Comparison of ENCODE assay signal across 10 mouse cellular contexts in the genomic region with DNA sequence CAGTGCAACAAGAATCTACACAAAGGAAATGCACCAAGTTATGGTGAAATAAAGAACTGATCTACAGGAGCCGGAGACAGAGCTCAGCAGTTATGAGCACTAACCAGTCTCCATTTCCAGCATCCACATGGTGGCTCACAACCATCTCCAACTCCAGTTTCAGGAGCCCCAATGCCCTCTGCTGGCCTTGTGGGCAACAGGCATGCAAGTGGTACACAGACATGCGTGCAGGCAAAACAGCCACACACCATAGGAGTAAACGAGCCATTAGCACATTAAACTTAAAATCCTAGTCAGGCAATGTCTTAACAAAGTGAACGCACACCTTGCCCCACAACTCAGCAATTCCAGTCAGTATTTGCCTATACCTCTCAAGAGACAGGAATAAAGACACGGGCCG. TPM values are rescaled to one million over a fixed set of nuclear protein-coding genes. Genes with fewer than 3 reads are reported as not detected.
DNase-seq lines count a peak whose midpoint lies in the region; ATAC-seq and TF ChIP-seq lines count a peak whose summit lies in the region.
"Had no signal": no experiment of that assay in that cellular context is flagged by ENCODE, and none has a peak within 500 bp of the region (broad histone marks: within the 10 kb centered on the region; RNA-seq: fewer than 3 reads in every experiment).

No protein-coding gene starts in this region.

- no peak overlapping the region for H3K4me2 ChIP-seq in intestine, postnatal 0 days (replicated peaks; ENCODE audit: low read depth)
- no peak overlapping the region for H3K4me2 ChIP-seq in intestine, embryonic 15.5 days (replicated peaks)
- no peak overlapping the region for H3K4me2 ChIP-seq in liver, postnatal 0 days (ENCODE audit: low read depth, low read length)
- H3K4me2 ChIP-seq in hindbrain, embryonic 14.5 days (replicated peaks) = no peak overlapping the region
- H3K4me2 ChIP-seq: embryonic facial prominence, embryonic 12.5 days; heart, embryonic 13.5 days had no signal

- TF ChIP-seq CTCF in intestine, postnatal 0 days (IDR thresholded peaks at IDR 0.05; ENCODE audit: low read depth) = peak; percentile 63
- TF ChIP-seq CTCF in liver, postnatal 0 days (IDR thresholded peaks at IDR 0.05; ENCODE audit: low read depth) = peak; percentile 58

- ATAC-seq in intestine, postnatal 0 days = no peak
- ATAC-seq in intestine, embryonic 15.5 days = no peak
- ATAC-seq in liver, postnatal 0 days = no peak
- no peak for ATAC-seq in hindbrain, embryonic 14.5 days (ENCODE audit: low FRiP score)

- peak; percentile 63 for DNase-seq in 416B (ENCODE audit: low read depth)
- no peak for DNase-seq in ES-E14 (ENCODE audit: low read depth, low spot score)
- DNase-seq in liver, postnatal 0 days = no peak
- DNase-seq in kidney, postnatal 25 days = no peak
- no peak for DNase-seq in right cerebral cortex, postnatal 14 days
- no peak for DNase-seq in hindbrain, embryonic 14.5 days (ENCODE audit: low spot score)

- no peaks in the 10 kb centered on the region for H3K9me3 ChIP-seq in intestine, postnatal 0 days (ENCODE audit: control insufficient read depth)
- no peaks in the 10 kb centered on the region for H3K9me3 ChIP-seq in intestine, embryonic 15.5 days
- H3K9me3 ChIP-seq in ES-E14 (ENCODE audit: control insufficient read depth, insufficient read depth, low read depth, low read length) = no peaks in the 10 kb centered on the region
- no peaks in the 10 kb centered on the region for H3K9me3 ChIP-seq in liver, postnatal 0 days (ENCODE audit: low read length)
- no peaks in the 10 kb centered on the region for H3K9me3 ChIP-seq in hindbrain, embryonic 14.5 days (ENCODE audit: control insufficient read depth, low read length)
- H3K9me3 ChIP-seq: embryonic facial prominence, embryonic 12.5 days; heart, embryonic 13.5 days had no signal

- H3K27ac ChIP-seq in intestine, postnatal 0 days (ENCODE audit: low read depth, low read length) = no peak overlapping the region
- H3K27ac ChIP-seq in intestine, embryonic 15.5 days = no peak overlapping the region
- no peak overlapping the region for H3K27ac ChIP-seq in ES-E14 (ENCODE audit: insufficient read depth, low read depth, low read length, poor library complexity, severe bottlenecking)
- no peak overlapping the region for H3K27ac ChIP-seq in liver, postnatal 0 days (ENCODE audit: low read depth)
- H3K27ac ChIP-seq in hindbrain, embryonic 14.5 days = no peak overlapping the region
- H3K27ac ChIP-seq: embryonic facial prominence, embryonic 12.5 days; heart, embryonic 13.5 days had no signal

- 90% methylated on average over 6 of the region's 6 CpGs for WGBS in intestine, postnatal 0 days
- WGBS in intestine, embryonic 15.5 days = 86% methylated on average over 6 of the region's 6 CpGs
- 87% methylated on average over 6 of the region's 6 CpGs for WGBS in liver, postnatal 0 days (ENCODE audit: insufficient replicate concordance)
- WGBS in hindbrain, embryonic 14.5 days = 85% methylated on average over 6 of the region's 6 CpGs

- no peaks in the 10 kb centered on the region for H3K27me3 ChIP-seq in intestine, postnatal 0 days (replicated peaks; ENCODE audit: control insufficient read depth, insufficient read depth, low read length)
- no peaks in the 10 kb centered on the region for H3K27me3 ChIP-seq in intestine, embryonic 15.5 days (replicated peaks)
- no peaks in the 10 kb centered on the region for H3K27me3 ChIP-seq in liver, postnatal 0 days (ENCODE audit: insufficient read depth, low read length)
- H3K27me3 ChIP-seq in hindbrain, embryonic 14.5 days (ENCODE audit: control insufficient read depth, insufficient read depth, low read length) = no peaks in the 10 kb centered on the region
- H3K27me3 ChIP-seq: embryonic facial prominence, embryonic 12.5 days; heart, embryonic 13.5 days had no signal

- no peak overlapping the region for H3K4me3 ChIP-seq in intestine, postnatal 0 days (ENCODE audit: low read depth, low read length)
- no peak overlapping the region for H3K4me3 ChIP-seq in intestine, embryonic 15.5 days (replicated peaks)
- H3K4me3 ChIP-seq in ES-E14 (ENCODE audit: insufficient read depth in 1 of 2, low read depth in 1 of 2, low read length in 2 of 2, poor library complexity in 1 of 2, severe bottlenecking in 1 of 2) = no peak overlapping the region
- no peak overlapping the region for H3K4me3 ChIP-seq in liver, postnatal 0 days (ENCODE audit: low read depth, low read length)
- no peak overlapping the region for H3K4me3 ChIP-seq in hindbrain, embryonic 14.5 days (replicated peaks; ENCODE audit: low read length)
- H3K4me3 ChIP-seq: embryonic facial prominence, embryonic 12.5 days; heart, embryonic 13.5 days had no signal

- H3K9ac ChIP-seq in intestine, postnatal 0 days (ENCODE audit: low read depth, low read length) = no peak overlapping the region
- H3K9ac ChIP-seq in intestine, embryonic 15.5 days = no peak overlapping the region
- H3K9ac ChIP-seq in ES-E14 (ENCODE audit: insufficient read depth, low read depth, low read length, poor library complexity, severe bottlenecking) = no peak overlapping the region
- no peak overlapping the region for H3K9ac ChIP-seq in liver, postnatal 0 days (replicated peaks)
- no peak overlapping the region for H3K9ac ChIP-seq in hindbrain, embryonic 14.5 days
- H3K9ac ChIP-seq: embryonic facial prominence, embryonic 12.5 days; heart, embryonic 13.5 days had no signal

- no peaks in the 10 kb centered on the region for H3K36me3 ChIP-seq in intestine, postnatal 0 days (ENCODE audit: control insufficient read depth, insufficient read depth)
- H3K36me3 ChIP-seq in intestine, embryonic 15.5 days = no peaks in the 10 kb centered on the region
- no peaks in the 10 kb centered on the region for H3K36me3 ChIP-seq in ES-E14 (ENCODE audit: control insufficient read depth, insufficient read depth, low read length, poor library complexity, severe bottlenecking)
- no peaks in the 10 kb centered on the region for H3K36me3 ChIP-seq in liver, postnatal 0 days (replicated peaks; ENCODE audit: insufficient read depth, low read length)
- no peaks in the 10 kb centered on the region for H3K36me3 ChIP-seq in hindbrain, embryonic 14.5 days (replicated peaks; ENCODE audit: control insufficient read depth, insufficient read depth)
- H3K36me3 ChIP-seq: embryonic facial prominence, embryonic 12.5 days; heart, embryonic 13.5 days had no signal

- in situ Hi-C loops in ES-E14 (cut with MboI; ENCODE audit: low sequenced_read_pairs in 2 of 2, unreplicated experiment in 2 of 2) = no loop called here

- no peak for TF ChIP-seq EP300 in liver, postnatal 0 days (IDR thresholded peaks at IDR 0.05; ENCODE audit: low read depth)

- H3K4me1 ChIP-seq in intestine, postnatal 0 days (replicated peaks; ENCODE audit: control insufficient read depth, insufficient read depth, low read length) = 0 out of 2 replicates have a peak, but pooled peaks cover under 1% of the 10 kb centered on the region
- H3K4me1 ChIP-seq in intestine, embryonic 15.5 days (replicated peaks) = peaks cover 1% of the 10 kb centered on the region
- H3K4me1 ChIP-seq in ES-E14 (ENCODE audit: control insufficient read depth in 2 of 2, insufficient read depth in 2 of 2, low read length in 2 of 2, poor library complexity in 1 of 2) = no peaks in the 10 kb centered on the region; a peak in 1 of 4 replicates
- H3K4me1 ChIP-seq in liver, postnatal 0 days (ENCODE audit: insufficient read depth) = peaks cover 2% of the 10 kb centered on the region
- H3K4me1 ChIP-seq in hindbrain, embryonic 14.5 days (replicated peaks; ENCODE audit: control insufficient read depth, insufficient read depth, low read length) = peaks cover under 1% of the 10 kb centered on the region
- H3K4me1 ChIP-seq: embryonic facial prominence, embryonic 12.5 days had no signal

TF ChIP-seq in ES-E14, 5 proteins besides CTCF, POLR2A, EP300 and RAD21:
- TF ChIP-seq ZC3H11A (IDR thresholded peaks at IDR 0.05; ENCODE audit: borderline replicate concordance, low read depth, low read length) (0 out of 2 replicates have a peak, but pooled peaks have one; percentile 35), ZNF384 (IDR thresholded peaks at IDR 0.05; ENCODE audit: low read depth, low read length) (no peak)

RNA-seq across cellular contexts. Expression of a gene that starts 4.1 kb away (rescaled TPM):
- 158 and 168 TPM in 2 replicates for polyA plus RNA-seq in intestine, postnatal 0 days (2015; fragmentation: Nextera tagmentation; extraction: Ambion mirVana)
- polyA plus RNA-seq in intestine, embryonic 15.5 days (2015; fragmentation: Nextera tagmentation; extraction: Ambion mirVana) = 131 and 146 TPM in 2 replicates
- total RNA-seq in ES-E14 (2012; rRNA removed) = 32.8 and 38.4 TPM in 2 replicates
- polyA plus RNA-seq in liver, postnatal 0 days (2015; fragmentation: Nextera tagmentation; extraction: Ambion mirVana) = 68.0 and 83.2 TPM in 2 replicates
- 616 and 629 TPM in 2 replicates for polyA plus RNA-seq in hindbrain, embryonic 14.5 days (2014; fragmentation: Nextera tagmentation; extraction: Ambion mirVana)

RNA-seq across cellular contexts. Expression of a gene that starts 35.6 kb away (rescaled TPM):
- polyA plus RNA-seq in intestine, postnatal 0 days (2015; fragmentation: Nextera tagmentation; extraction: Ambion mirVana) = 327 and 342 TPM in 2 replicates
- 332 and 349 TPM in 2 replicates for polyA plus RNA-seq in intestine, embryonic 15.5 days (2015; fragmentation: Nextera tagmentation; extraction: Ambion mirVana)
- 93.0 and 139 TPM in 2 replicates for total RNA-seq in ES-E14 (2012; rRNA removed)
- 129 and 139 TPM in 2 replicates for polyA plus RNA-seq in liver, postnatal 0 days (2015; fragmentation: Nextera tagmentation; extraction: Ambion mirVana)
- polyA plus RNA-seq in hindbrain, embryonic 14.5 days (2014; fragmentation: Nextera tagmentation; extraction: Ambion mirVana) = 748 and 784 TPM in 2 replicates
